Mouse (Mus musculus): ENCODE measurements at regions not wholly inside any gene's neighbourhood (a gene's known extent, or its start where the extent isn't known, plus 50 kb on each side); places are given as distances from the start of the nearest gene placed in this dataset.
A peak's percentile ranks its signal among the peaks of the same experiment; 100 is the strongest.

DNA sequence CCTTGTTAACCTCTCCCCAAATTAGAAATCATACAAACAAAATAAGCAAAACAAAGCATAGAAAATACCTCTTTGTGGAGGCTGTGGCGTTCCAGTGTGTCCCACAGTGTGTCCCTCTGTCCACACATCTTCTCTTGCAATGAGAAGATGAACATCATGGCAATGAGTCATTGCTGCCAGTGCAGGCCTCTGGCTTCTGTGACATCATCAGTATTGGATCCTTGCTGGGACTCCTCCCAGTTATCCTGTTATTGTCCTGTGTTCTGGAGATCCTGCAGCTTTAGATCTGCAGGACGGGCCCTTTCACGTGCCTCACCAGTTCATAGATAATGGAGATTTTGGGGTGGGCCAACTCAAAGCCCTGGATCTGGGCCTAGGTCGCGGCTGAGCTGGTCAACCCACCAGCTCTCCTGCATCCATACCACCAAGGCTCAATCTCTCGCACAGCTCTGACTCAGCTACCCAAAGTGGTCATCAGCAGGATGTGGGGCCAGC, 80.9 kb downstream of the Tmem212 start:
- H3K4me3 ChIP-seq, result no peak overlapping the region
- H3K4me1 ChIP-seq, result no peaks in the 10 kb centered on the region
- no peaks in the 10 kb centered on the region for H3K27me3 ChIP-seq (replicated peaks)
- no peak overlapping the region for H3K27ac ChIP-seq (replicated peaks)
- no peak overlapping the region for H3K4me2 ChIP-seq
- H3K9me3 ChIP-seq, result no peaks in the 10 kb centered on the region
- H3K36me3 ChIP-seq, result no peaks in the 10 kb centered on the region
- WGBS, result 78% methylated on average over 6 of the region's 6 CpGs
- ATAC-seq (ENCODE audit: extremely low read depth, insufficient number of reproducible peaks, low FRiP score, low TSS enrichment), result no peak
- H3K9ac ChIP-seq, result no peak overlapping the region

DNA sequence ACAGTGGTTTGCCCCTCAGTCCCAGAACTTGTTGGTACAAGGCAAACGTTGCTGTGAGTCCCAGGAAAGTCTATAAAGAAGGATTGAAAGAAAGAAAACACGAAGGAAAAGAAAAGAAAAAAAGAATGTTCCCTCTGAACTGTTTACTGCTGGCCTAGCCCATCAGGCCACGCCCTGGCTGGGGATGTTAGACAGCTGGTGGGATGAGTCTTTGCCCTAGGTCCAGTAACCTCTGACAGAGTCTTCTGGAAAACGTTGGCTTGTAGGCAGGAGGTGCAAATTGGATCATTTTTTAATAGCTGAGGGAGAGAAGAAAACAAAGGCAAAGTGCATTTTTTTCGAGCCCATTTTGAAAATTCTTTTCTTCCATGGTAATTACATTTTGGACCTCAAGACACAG, 91.9 kb downstream of the Tmem212 start:
- no peak overlapping the region for H3K27ac ChIP-seq (replicated peaks)
- H3K36me3 ChIP-seq, result no peaks in the 10 kb centered on the region
- no peaks in the 10 kb centered on the region for H3K27me3 ChIP-seq (replicated peaks)
- 58% methylated on average over 5 of the region's 5 CpGs for WGBS
- no peak overlapping the region for H3K4me3 ChIP-seq
- no peaks in the 10 kb centered on the region for H3K9me3 ChIP-seq
- no peaks in the 10 kb centered on the region for H3K4me1 ChIP-seq
- no peak overlapping the region for H3K9ac ChIP-seq
- ATAC-seq (ENCODE audit: extremely low read depth, insufficient number of reproducible peaks, low FRiP score, low TSS enrichment), result no peak
- no peak overlapping the region for H3K4me2 ChIP-seq

DNA sequence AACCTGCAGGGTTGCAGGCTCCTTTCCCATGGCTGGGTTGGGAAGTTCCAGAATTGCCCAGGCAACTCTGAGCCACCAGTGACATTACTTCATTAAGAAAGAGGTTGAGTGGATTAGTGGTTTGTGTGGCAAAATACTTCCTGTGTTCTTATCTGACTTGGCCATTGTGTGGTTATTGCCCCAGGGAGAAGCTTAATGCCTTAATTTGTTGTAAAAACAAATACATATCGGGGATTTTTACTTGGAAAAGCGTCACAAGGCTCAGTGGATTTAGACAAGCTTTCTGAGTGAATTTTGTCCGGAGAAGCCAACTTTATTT, 80.5 kb upstream of the Fndc3b start:
- WGBS, result 49% methylated on average over 3 of the region's 3 CpGs

DNA sequence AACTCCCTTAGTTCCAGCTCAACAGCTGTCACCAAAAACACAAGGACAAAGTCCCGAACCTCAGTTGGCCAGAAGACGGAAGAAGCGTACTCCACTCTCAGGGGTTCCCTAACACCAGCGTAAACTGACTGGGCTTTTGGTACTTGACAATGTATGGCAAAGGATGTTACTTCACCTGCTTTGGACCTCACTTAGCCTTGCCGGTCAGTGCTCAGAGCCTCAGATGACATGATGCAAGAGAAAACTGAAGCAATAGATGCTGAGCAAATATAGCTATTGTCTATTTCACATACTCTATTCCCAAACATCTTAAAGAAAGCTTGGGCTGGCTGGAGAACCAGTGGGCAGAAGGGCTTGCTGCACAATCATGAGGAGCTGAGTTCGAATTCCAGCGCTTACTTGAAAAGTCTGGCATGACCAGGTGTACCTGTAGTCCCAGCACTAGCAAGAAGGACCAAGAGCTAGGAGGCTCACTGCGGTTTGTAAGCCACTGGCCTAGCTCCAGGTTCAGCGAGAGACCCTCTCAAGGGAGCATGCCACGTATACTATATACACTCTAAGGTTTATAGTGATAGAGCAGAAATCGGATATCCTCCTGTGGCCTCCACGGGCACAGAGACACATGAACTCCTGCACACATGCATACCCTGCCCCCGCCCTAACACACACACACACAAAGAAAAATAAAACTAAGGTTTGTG, 80.0 kb upstream of the Fndc3b start:
- Histone ChIP-seq H3K9ac (no peak overlapping the region), H3K27ac (replicated peaks) (no peak overlapping the region), H3K4me3 (no peak overlapping the region), H3K36me3 (no peaks in the 10 kb centered on the region), H3K9me3 (no peaks in the 10 kb centered on the region), H3K4me1 (no peaks in the 10 kb centered on the region), H3K4me2 (no peak overlapping the region), H3K27me3 (replicated peaks) (no peaks in the 10 kb centered on the region)
- 80% methylated on average over 13 of the region's 13 CpGs for WGBS
- ATAC-seq (ENCODE audit: extremely low read depth, insufficient number of reproducible peaks, low FRiP score, low TSS enrichment), result no peak

More for the DNA sequence above, 80.5 kb upstream of the Fndc3b start:
- Histone ChIP-seq H3K27me3 (replicated peaks) (no peaks in the 10 kb centered on the region), H3K27ac (replicated peaks) (no peak overlapping the region), H3K4me2 (no peak overlapping the region), H3K4me3 (no peak overlapping the region), H3K9me3 (no peaks in the 10 kb centered on the region), H3K9ac (no peak overlapping the region), H3K4me1 (no peaks in the 10 kb centered on the region), H3K36me3 (no peaks in the 10 kb centered on the region)
- no peak for ATAC-seq (ENCODE audit: extremely low read depth, insufficient number of reproducible peaks, low FRiP score, low TSS enrichment)

DNA sequence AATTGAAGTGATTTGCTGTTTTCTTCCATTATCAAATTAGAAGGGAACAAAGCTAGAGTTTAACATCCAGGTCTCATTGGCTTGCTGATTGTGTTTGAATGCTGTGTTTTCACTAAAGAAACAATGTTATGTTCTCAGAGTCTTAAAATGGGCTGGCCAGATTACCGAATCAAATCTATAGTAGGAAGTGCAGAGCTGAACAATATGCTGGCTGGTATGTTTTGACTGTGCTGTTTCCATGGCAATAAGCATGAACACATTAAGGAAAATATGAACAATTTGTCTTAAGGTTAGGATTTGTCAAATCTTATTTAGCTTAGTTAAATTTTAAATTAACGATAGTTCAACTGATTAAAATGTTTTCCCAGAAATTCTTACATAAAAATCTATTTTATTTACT, 72.8 kb upstream of the Fndc3b start:
- Histone ChIP-seq H3K9ac (no peak overlapping the region), H3K27me3 (replicated peaks) (no peaks in the 10 kb centered on the region), H3K4me2 (no peak overlapping the region), H3K27ac (replicated peaks) (no peak overlapping the region), H3K36me3 (no peaks in the 10 kb centered on the region), H3K4me1 (peaks cover 13% of the 10 kb centered on the region), H3K9me3 (no peaks in the 10 kb centered on the region), H3K4me3 (no peak overlapping the region)
- no peak for ATAC-seq (ENCODE audit: extremely low read depth, insufficient number of reproducible peaks, low FRiP score, low TSS enrichment)
- WGBS, result 67% methylated on average over 2 of the region's 2 CpGs

DNA sequence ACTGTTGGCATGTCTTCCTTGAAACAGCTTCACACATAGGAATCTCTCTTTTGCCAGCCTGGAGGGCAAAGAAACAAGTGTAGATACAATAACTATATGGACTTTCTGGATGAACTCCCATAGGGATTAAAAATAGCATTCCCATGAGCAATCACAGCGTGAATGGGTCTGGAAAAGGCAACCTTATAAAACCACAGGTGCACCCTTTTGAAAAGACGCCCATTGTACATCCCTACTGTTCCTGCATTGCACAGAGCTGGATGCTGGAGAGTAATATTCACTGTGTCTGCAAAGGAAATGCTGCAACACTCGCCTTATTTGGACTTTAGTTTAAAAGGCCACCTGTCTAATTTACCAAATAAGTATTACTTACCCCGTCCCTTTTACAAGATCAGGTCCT, 72.4 kb upstream of the Fndc3b start:
- Histone ChIP-seq H3K9me3 (no peaks in the 10 kb centered on the region), H3K36me3 (no peaks in the 10 kb centered on the region), H3K27me3 (replicated peaks) (no peaks in the 10 kb centered on the region), H3K27ac (replicated peaks) (no peak overlapping the region), H3K4me3 (no peak overlapping the region), H3K9ac (no peak overlapping the region), H3K4me2 (no peak overlapping the region), H3K4me1 (peaks cover 13% of the 10 kb centered on the region)
- ATAC-seq (ENCODE audit: extremely low read depth, insufficient number of reproducible peaks, low FRiP score, low TSS enrichment), result no peak
- WGBS, result 73% methylated on average over 4 of the region's 4 CpGs

DNA sequence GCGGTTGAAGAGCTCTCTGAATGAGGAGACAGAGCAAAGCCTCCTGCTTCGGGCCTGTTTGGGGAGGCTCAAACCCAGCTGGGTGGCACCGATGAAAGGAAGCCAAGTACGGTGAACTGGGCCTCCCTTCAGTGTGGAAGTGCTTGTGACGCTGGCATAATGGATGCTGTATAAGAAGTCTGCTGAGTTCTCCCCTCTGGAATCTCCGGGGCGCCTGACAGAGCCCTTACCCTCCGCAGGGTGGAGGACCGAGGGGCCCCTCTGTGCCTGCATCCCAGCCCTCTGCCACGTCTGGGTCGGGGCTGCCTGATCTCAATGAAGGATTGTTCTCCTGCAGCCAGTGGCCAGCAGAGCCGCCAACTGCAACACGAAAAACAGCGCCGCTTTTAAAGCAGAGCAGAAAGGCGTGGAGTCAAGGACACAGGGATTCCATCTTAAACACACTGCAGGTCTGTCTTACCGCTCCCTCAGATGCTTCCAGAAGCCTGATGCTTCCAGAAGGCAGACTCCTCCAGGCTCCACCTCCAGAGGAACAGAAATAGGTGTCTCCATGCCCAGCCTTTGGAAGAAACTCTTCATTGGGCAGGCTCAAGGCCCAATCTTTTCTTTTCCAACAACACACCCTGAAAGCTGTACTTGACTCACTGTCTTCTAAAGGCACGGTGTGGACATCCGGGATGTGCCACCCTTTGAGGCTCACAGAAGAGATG, 71.1 kb upstream of the Fndc3b start:
- H3K27ac ChIP-seq (replicated peaks), result peak overlapping the region; percentile 42
- H3K4me2 ChIP-seq, result peak overlapping the region; percentile 61
- peak overlapping the region; percentile 63 for H3K9ac ChIP-seq
- H3K4me3 ChIP-seq, result peak overlapping the region; percentile 20
- no peaks in the 10 kb centered on the region for H3K27me3 ChIP-seq (replicated peaks)
- peaks cover 13% of the 10 kb centered on the region for H3K4me1 ChIP-seq
- ATAC-seq (ENCODE audit: extremely low read depth, insufficient number of reproducible peaks, low FRiP score, low TSS enrichment), result no peak
- WGBS, result 28% methylated on average over 19 of the region's 19 CpGs
- H3K9me3 ChIP-seq, result no peaks in the 10 kb centered on the region
- H3K36me3 ChIP-seq, result no peaks in the 10 kb centered on the region

DNA sequence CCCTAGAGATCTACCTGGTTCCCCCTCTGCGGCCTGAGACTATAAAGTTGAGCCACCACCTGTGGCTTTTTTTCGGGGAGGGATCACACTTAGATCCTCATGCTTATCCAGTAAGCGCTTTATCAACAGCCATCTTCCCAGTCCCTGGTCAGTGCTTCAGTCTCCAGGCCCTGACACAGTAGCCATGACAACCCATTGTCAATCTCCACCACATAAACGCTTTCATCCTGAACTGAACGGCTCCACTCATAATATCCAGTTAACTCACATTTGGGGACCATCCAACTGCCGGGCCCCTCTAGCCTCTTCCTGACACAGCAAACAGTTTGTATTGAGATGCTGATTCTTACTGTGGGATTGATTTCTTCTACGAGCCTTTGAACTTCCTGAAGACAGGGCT, 68.8 kb upstream of the Fndc3b start:
- no peak overlapping the region for H3K9ac ChIP-seq
- H3K4me1 ChIP-seq, result peaks cover 13% of the 10 kb centered on the region
- no peaks in the 10 kb centered on the region for H3K9me3 ChIP-seq
- no peaks in the 10 kb centered on the region for H3K27me3 ChIP-seq (replicated peaks)
- ATAC-seq (ENCODE audit: extremely low read depth, insufficient number of reproducible peaks, low FRiP score, low TSS enrichment), result no peak
- H3K27ac ChIP-seq (replicated peaks), result no peak overlapping the region
- H3K36me3 ChIP-seq, result no peaks in the 10 kb centered on the region
- no peak overlapping the region for H3K4me2 ChIP-seq
- WGBS, result 62% methylated on average over 7 of the region's 7 CpGs
- no peak overlapping the region for H3K4me3 ChIP-seq

DNA sequence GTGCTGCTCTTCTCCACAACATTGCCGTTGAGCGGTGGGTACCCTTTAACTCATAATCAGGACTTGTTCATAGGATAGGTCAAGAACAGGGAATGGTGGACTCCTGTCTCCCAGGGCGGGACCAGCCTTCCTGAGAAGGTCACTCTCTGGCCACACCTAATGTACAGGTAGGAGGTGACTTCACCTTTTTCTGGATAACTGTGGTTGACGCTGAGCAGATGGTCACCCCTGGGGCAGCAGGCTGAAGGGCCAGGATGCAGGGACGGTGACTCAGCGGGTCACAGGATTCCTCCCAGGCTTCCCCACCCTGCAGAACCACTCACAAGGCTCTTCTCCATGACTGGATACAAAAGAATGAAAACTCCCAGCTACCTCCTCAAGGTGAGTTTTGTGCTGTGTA, 66.6 kb upstream of the Fndc3b start:
- no peak for ATAC-seq (ENCODE audit: extremely low read depth, insufficient number of reproducible peaks, low FRiP score, low TSS enrichment)
- H3K9me3 ChIP-seq, result no peaks in the 10 kb centered on the region
- 77% methylated on average over 6 of the region's 6 CpGs for WGBS
- H3K27me3 ChIP-seq (replicated peaks), result no peaks in the 10 kb centered on the region
- H3K4me3 ChIP-seq, result no peak overlapping the region
- H3K36me3 ChIP-seq, result no peaks in the 10 kb centered on the region
- no peak overlapping the region for H3K27ac ChIP-seq (replicated peaks)
- H3K9ac ChIP-seq, result no peak overlapping the region
- H3K4me2 ChIP-seq, result no peak overlapping the region
- peaks cover 13% of the 10 kb centered on the region for H3K4me1 ChIP-seq

DNA sequence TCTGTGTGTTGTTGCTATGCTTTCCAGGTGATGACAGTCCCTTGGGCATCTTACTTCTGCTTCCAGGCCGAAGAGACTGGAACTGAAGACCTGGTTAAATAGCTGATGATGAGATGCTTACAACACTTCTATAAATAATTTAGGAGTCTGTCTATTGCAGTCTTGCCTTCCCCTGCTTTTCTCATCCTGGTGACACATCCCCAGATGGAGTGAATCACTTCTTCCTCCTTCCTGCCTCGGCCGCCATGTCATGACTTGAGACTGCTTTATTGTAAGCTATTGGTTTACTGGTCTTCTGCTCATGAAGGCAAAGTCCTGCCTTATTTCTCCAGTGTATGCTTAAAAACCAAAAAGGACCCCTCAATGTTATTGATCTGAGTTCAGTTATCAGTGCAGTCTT, 62.1 kb upstream of the Fndc3b start:
- no peak for ATAC-seq (ENCODE audit: extremely low read depth, insufficient number of reproducible peaks, low FRiP score, low TSS enrichment)
- no peaks in the 10 kb centered on the region for H3K4me1 ChIP-seq
- H3K36me3 ChIP-seq, result no peaks in the 10 kb centered on the region
- WGBS, result 59% methylated on average over 3 of the region's 3 CpGs
- H3K27me3 ChIP-seq (replicated peaks), result no peaks in the 10 kb centered on the region
- no peak overlapping the region for H3K27ac ChIP-seq (replicated peaks)
- no peak overlapping the region for H3K4me2 ChIP-seq
- H3K9me3 ChIP-seq, result no peaks in the 10 kb centered on the region
- H3K9ac ChIP-seq, result no peak overlapping the region
- H3K4me3 ChIP-seq, result no peak overlapping the region

DNA sequence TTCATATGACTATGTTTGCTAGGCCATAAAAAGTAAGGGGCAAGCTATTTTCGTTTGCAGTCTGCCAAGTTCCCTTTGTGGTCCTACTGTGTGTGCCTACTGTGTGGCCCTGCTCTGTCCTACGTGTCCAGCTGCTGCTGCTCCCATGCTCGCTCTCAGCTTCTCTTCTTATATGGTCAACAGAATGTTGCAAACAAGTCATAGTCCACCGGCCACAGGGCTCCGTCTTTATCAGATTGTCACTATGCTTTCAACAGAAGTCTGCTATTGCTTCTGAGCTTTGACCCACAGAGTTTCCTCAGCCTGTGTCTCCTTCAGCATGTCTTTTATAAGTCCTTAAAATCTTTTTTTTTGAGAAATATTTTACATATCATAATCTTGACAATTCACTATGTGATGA, 58.3 kb upstream of the Fndc3b start:
- Histone ChIP-seq H3K4me3 (no peak overlapping the region), H3K4me1 (peaks cover 16% of the 10 kb centered on the region), H3K4me2 (no peak overlapping the region), H3K27me3 (replicated peaks) (no peaks in the 10 kb centered on the region), H3K36me3 (no peaks in the 10 kb centered on the region), H3K27ac (replicated peaks) (no peak overlapping the region), H3K9ac (no peak overlapping the region), H3K9me3 (no peaks in the 10 kb centered on the region)
- ATAC-seq (ENCODE audit: extremely low read depth, insufficient number of reproducible peaks, low FRiP score, low TSS enrichment), result no peak
- 76% methylated on average over 5 of the region's 5 CpGs for WGBS

DNA sequence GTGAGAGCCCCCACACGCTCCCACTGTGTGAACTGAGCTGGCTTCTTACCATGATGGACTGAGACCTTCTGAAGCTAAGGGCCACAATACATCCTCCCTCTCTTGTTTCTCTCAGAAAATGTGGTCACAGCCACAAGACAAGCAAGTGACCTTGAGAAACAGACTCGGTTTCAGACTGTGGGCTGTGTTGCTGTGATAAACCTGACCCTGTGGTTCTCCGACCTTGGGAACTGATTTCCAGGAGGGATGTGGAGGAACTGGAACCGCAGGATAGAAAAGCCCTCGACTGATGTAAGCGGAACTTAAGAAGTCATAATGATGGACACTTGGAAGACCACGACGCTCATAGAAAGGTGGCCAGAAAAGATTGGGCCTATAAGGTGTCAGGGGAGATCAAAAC, 56.1 kb upstream of the Fndc3b start:
- H3K27me3 ChIP-seq (replicated peaks), result no peaks in the 10 kb centered on the region
- H3K9me3 ChIP-seq, result no peaks in the 10 kb centered on the region
- H3K9ac ChIP-seq, result no peak overlapping the region
- H3K4me1 ChIP-seq, result peaks cover 16% of the 10 kb centered on the region
- ATAC-seq (ENCODE audit: extremely low read depth, insufficient number of reproducible peaks, low FRiP score, low TSS enrichment), result no peak
- H3K27ac ChIP-seq (replicated peaks), result no peak overlapping the region
- 65% methylated on average over 8 of the region's 8 CpGs for WGBS
- no peak overlapping the region for H3K4me2 ChIP-seq
- no peak overlapping the region for H3K4me3 ChIP-seq
- H3K36me3 ChIP-seq, result no peaks in the 10 kb centered on the region
